Mouse (Mus musculus): ENCODE results near the gene Tmc3.

DNA sequence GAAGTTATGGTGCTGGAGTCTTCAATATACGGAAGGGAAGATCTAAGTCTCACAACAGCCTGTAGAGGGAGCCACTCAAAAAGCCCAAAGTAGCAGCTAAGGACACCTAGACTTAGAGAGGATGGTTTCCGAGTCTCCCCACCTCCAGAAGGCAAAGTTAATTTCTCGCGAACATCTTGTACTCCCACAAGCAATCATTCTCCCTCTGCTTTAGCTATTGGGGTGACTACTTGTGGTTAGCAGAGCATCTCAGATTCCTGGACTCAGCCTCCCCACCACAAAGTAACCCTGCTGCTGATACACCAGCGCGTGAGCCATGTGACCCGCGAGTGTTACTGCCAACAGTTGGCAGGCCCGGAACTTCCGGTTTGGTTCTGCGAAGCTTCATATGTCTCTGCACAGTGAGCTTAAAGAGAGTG, 75.6 kb downstream of the Tmc3 start:
- no peak for TF ChIP-seq POLR2A (IDR thresholded peaks at IDR 0.05; ENCODE audit: insufficient read depth, low read depth, low read length)
- TF ChIP-seq CTCF (IDR thresholded peaks at IDR 0.05), result peak; percentile 22; the same call in 1 of the 2 replicates
